Mouse (Mus musculus): ENCODE measurements around the gene Gm20388.

The Gm20388 gene

DNA sequence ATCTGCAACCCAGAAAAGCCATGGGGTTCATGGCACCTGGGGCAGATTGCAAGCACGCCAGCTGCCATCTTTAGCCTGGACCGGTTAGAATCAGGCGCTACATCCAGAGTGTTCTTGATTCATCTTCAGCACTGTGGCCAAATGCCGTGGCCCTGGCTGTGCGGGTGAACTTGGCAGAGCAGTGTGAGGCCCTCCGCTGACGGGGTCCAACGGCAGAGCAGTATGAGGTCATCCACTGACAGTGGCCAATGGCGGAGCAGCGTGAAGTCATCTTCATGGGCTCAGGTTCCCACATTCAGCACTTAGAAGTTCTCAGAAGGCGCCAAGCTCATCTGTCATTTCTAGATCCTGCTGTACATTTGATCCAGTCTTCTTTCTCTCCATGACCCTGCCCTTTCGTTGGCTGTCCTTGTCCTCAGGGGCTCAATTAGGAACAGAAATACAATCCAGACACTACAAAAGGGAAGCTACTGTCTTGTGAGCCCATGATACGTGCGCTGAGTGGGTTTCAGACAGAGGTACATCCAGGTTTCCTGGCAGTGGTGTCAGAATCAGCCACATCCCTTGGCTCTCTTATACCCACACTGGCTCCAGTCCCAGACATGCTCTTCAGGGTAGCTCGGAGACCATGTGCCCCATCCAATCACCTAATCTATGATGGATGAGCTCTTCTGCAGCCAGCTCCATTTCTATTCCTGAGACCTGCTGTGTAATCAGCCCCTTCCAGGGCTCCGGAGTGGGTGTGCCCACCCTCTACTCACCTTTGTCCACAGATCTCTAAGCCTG, 2329.8 kb downstream of the Gm20388 start:
- DNase-seq (ENCODE audit: extremely low spot score, low spot score), result no peak

- DNase-seq (ENCODE audit: extremely low spot score, low spot score), result no peak
Measured at GRCm38 (mm10) chr8:122243310-122243709, 2332.7 kb downstream of the Gm20388 start.

- DNase-seq (ENCODE audit: extremely low spot score, low spot score), result no peak
Measured at GRCm38 (mm10) chr8:122245161-122245560, 2334.5 kb downstream of the Gm20388 start.

DNA sequence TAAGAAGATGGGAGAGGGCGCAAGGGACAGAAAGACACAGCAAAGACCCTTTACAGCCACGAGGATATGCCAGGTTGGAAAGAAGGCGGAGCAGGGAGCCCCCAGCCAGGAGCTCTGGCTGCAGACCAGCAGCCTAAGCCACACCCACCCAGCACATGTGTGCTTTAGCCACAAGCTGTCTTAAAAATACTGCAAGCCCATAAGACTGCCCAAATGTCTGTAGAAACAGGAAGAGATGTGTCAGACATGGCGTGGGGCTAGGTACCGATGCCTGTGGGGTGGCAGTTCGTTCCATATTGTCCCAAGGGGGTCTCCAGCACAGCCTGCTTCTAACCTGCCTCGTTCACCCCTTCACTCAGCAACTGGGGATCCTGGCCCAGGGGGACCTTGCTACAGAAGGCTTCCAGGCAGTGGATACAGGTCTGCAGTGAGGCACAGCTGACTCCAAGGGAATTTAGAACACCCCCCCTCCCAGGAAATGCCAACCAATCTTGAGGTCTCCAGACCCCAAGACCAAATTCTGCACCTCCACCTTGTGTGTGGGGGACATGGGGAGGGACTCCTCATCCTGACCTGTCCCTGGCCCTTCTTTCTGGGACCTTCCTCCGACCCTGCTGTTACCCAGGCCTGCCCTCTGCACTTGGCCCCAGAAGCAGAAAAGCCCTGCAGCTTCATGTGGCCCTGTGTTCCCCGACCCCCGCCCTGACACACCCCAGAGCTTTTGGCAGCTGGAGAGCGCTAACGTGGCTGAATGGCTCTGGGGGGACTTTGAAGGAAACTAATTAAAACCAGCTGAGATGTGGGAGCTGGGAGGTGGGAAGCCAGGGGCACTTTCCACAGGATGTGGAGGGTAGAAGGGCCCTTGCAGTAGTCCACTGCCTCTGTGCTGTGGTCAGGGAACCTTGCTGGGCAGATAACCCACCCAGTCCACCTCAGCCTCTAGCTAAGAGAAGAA, 2335.9 kb downstream of the Gm20388 start:
- DNase-seq (ENCODE audit: extremely low spot score, low spot score), result no peak

DNA sequence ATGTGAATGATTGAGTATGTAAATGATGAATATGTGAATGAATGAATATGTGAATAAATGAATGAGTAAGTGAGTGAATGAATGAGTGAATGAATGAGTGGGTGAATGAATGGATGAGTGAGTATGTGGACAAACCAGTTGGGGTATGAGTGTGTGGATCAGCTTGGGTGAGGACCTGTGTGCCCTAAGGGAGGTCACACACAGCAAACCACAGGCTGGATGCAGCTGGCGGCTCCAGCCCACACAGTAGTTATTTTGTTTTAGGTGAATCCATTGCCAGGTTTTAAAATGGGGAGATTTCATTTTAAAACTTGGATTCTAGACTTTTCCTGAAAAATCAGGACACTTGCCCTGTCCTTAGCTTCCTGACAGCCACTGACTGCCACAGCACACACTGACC, 2341.1 kb downstream of the Gm20388 start:
- no peak for DNase-seq (ENCODE audit: extremely low spot score, low spot score)

DNA sequence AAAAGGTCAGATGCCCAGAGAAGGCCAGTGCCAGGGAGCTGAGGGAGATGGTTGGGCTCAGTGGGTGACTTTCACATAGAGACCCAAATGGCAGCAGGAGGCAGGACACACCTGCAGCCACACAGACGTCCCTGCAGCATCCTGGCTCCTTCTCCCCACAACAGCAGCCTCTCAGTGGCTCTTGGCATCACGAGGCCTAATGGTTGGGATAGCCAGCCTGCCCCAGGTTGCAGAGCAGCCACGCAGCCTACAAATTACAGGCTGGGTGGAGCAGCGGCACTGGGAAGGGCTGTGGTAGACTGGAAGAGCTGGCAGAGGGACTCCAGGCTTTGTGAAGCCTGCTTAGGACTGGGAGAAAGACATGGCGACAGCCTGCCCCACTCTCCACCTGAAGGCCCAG, 2341.7 kb downstream of the Gm20388 start:
- no peak for DNase-seq (ENCODE audit: extremely low spot score, low spot score)

DNA sequence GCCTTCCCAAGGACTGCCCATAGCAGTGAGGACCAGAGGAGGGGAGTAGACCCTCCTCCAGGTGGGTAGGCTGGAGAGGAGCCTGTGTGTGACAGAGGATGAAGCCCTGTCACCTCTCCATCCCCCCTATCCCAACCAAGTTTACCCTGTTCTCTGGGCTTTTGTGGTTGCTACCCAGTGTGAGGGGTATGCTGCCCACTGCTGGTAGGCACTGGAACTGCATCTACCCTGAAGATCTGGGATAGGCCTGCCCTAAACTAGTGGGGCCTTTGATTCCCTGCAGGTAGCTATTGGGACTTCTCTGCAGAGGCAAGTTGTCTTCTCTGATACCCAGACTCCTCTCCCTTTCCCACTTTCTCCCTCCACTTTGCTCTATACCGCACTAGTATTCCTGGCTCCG, 2348.7 kb downstream of the Gm20388 start:
- DNase-seq (ENCODE audit: extremely low spot score, low spot score), result peak; percentile 86

- no peak for DNase-seq (ENCODE audit: extremely low spot score, low spot score)
Measured at GRCm38 (mm10) chr8:122260755-122261154, 2350.1 kb downstream of the Gm20388 start.

DNA sequence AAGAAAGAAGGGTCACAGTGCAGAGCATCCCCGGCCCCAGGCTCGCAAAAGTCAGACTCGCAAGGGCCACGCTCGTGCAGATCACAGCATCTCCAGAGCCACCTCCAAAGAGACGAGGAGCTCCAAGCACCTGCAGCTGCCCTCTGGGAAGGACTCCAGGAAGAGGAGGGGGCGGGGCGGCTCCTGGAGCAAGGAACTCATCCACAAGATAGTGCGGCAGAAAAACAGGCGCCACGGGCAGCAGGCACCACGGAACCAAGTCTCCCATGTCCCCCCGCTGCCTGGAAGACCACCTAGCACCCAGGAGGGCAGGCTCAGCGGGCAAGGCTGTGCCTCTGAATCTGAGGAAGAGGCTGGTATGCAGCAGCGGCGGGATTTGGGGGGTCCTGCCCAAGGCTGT, 2352.2 kb downstream of the Gm20388 start:
- DNase-seq (ENCODE audit: extremely low spot score, low spot score), result no peak

GRCm38 (mm10) chr8:122264243-122264642, 2353.6 kb downstream of the Gm20388 start:
- no peak for DNase-seq (ENCODE audit: extremely low spot score, low spot score)

GRCm38 (mm10) chr8:122265522-122265921, 2354.9 kb downstream of the Gm20388 start:
- no peak for DNase-seq (ENCODE audit: extremely low spot score, low spot score)

GRCm38 (mm10) chr8:122266867-122267266, 2356.2 kb downstream of the Gm20388 start:
- no peak for DNase-seq (ENCODE audit: extremely low spot score, low spot score)

DNA sequence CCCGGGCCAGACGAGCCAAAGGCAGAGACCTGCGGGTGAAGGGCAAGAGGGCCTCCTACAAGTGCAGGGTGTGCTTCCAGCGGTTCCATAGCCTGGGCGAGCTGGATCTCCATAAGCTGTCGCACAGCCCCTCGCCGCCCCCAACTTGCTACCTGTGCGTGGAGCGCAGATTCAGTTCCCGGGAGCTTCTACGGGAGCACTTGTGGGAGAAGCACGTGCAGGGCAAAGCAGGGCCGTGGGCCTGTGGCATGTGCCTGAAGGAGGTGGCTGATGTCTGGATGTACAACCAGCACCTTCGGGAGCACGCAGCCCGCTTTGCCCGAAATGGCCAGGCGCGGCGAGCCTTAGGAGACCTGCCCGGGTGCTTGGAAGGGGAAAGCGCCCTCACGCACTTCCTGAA, 2358.2 kb downstream of the Gm20388 start:
- no peak for DNase-seq (ENCODE audit: extremely low spot score, low spot score)

DNA sequence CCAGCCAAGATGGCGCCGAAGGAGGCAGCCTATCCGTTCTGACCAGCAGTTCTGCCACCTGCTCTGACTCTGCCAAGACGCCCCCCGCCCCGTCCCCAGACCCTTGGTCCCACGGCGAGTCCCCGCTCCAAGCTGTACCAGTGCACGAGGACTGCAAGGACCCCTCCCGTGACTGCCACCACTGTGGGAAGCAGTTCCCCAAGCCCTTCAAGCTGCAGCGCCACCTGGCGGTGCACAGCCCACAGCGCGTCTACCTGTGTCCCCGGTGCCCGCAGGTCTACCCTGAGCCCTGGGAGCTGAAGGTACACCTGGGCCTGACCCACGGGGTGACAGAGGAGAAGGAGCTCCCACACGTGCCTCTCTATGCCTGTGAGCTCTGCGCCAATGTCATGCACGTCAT, 2358.8 kb downstream of the Gm20388 start:
- DNase-seq (ENCODE audit: extremely low spot score, low spot score), result peak; percentile 89

- DNase-seq (ENCODE audit: extremely low spot score, low spot score), result no peak
Measured at GRCm38 (mm10) chr8:122270555-122270954, 2359.9 kb downstream of the Gm20388 start.

DNA sequence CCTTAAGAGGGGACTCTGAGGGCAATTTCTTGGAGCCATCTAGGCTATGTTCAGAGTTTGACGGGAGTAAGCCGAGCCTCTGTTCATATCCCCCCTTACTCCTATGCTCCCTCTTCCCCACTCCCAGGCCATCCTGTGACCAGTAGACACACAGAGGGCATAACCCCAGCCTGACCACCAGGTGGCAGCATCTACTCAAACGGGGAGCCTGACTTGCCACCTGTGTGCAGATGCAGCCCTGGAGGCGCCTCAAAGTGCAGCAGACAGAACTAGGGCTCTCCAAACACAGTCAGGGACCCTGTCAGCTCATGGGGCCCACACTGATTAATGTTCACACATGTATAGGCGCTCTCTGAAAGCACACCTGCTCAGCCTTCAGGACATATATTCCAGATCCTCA, 2362.5 kb downstream of the Gm20388 start:
- DNase-seq (ENCODE audit: extremely low spot score, low spot score), result peak; percentile 86

DNA sequence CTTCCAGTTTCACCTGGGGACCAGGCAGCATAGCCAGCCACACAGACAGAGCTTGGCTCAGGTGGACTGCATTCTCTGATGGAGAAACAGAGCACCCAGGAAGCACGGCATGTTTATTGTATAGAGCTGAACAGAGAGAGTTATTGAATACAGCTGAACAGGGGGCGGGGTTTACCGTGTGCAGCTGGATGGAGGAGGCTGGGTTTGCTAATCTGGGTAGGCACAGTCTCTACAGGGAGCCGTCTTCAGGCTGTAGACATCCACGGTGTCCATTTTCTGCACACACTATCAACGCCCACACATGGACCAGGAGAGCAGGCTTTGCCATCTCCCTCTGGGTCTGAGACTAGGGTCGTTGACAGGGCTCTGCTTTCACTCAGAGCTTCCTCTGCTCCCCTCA, 2363.2 kb downstream of the Gm20388 start:
- no peak for DNase-seq (ENCODE audit: extremely low spot score, low spot score)

DNA sequence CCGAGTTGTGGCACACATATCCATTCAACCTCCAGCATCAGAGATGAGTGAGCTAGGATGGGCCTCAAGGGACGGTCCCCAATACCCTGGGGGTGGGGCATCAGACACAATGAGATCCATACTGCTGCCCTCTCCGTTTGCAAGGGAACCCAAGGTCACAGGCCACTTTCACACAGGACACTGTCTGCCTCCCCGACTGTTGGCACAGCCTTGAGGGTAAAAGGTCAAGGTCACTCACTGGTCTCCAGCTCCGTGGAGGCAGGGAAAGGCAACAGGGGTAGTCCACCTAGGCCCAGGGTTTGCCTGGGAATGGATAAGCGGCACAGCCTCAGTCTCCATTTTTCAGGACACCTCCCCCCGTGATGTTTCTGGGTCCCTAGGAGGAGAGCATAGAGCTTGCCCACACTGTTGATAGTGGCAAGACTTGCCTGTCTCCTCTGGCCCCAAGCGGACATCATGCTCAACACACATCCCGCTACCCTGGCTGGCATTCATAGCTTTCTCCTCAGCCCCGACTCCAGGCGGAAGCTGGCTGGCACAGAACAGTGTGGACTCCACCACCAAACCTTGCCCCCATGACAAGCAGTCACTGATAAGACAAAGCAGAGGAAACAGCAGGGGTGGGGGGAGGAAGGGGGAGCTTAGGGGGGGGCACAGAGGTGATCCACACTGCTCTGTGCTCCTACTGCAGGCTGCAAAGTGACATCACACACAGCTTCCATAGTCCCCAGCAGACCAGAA, 2364.2 kb downstream of the Gm20388 start:
- DNase-seq (ENCODE audit: extremely low spot score, low spot score), result no peak

DNA sequence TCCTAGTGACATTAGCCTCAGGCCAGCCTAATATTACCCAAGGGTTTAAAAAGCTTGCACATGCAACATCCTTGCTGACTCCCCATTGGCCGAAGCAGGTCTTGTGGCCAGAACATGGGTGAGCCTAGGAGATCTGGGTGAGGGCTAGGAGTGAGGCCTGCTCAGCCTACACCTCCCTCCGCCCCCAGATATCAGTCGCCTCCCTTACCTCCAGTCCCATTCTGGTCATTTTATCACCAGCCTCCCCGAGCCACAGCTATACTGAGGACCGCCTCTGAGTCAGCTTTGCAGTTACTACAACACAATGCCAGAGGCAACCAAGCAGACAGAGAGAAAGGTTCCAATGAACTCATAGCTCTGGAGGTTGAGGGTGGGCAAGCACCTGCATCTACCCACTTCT, 2365.7 kb downstream of the Gm20388 start:
- no peak for DNase-seq (ENCODE audit: extremely low spot score, low spot score)

- peak; percentile 26 for DNase-seq (ENCODE audit: extremely low spot score, low spot score)
Measured at GRCm38 (mm10) chr8:122277204-122277995, 2366.8 kb downstream of the Gm20388 start.

DNA sequence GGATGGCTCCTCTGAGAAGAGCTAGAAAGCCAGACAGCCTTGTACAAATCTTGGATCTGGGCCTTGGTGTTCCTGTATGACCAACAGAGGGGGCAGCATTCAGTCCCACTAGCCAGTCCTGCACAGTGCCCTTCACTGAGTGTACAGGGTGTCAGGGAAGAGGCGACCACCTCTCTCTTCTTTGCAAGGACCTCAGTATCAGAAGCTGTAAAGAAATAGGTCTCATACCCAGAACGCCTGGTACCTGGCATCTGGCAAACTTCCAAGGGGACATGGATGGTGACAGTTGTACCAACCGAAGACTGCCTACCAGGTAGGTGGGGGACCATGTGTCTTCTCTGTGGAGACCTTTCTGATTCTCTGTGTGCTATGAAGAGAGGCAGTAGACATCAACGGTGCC, 2369.5 kb downstream of the Gm20388 start:
- DNase-seq (ENCODE audit: extremely low spot score, low spot score), result no peak
